Mouse (Mus musculus): Measurements from ENCODE around the gene Actr1b. TPM values are rescaled to one million over a fixed set of nuclear protein-coding genes. Genes with fewer than 3 reads are reported as not detected.
A peak's percentile ranks its signal among the peaks of the same experiment; 100 is the strongest.
"Not testable (repeated sequence)": the region's sequence is repeated elsewhere in the genome, so short reads cannot be mapped to it uniquely, and the experiment has no call there.

Gene Actr1b
- total RNA-seq, 4 experiments from 2014 or later: 136 to 162 (median 142) TPM

- no peak for DNase-seq
These were observed 17.2 kb downstream of the Actr1b start for GRCm38 (mm10) chr1:36697030-36697429.

- no peak for DNase-seq
These were observed 17.8 kb downstream of the Actr1b start for GRCm38 (mm10) chr1:36696411-36696810.

GRCm38 (mm10) chr1:36694871-36695270, 19.4 kb downstream of the Actr1b start:
- DNase-seq: no peak

- DNase-seq: peak; percentile 97
These were observed 22.7 kb downstream of the Actr1b start, which contains the start of gene Cox5b for GRCm38 (mm10) chr1:36691271-36692155. TSS of gene Cox5b (plus strand) at chr1:36691449.

GRCm38 (mm10) chr1:36690671-36691235, 23.5 kb downstream of the Actr1b start:
- DNase-seq: no peak

GRCm38 (mm10) chr1:36683810-36684467, 30.3 kb downstream of the Actr1b start:
- DNase-seq: peak; percentile 61

GRCm38 (mm10) chr1:36682620-36683355, 31.4 kb downstream of the Actr1b start, which contains the start of gene Fam178b:
TSS of gene Fam178b (minus strand) at chr1:36683183.
- no peak for DNase-seq

GRCm38 (mm10) chr1:36680893-36681292, 33.3 kb downstream of the Actr1b start:
- no peak for DNase-seq

GRCm38 (mm10) chr1:36674936-36675335, 39.3 kb downstream of the Actr1b start:
- no peak for DNase-seq

GRCm38 (mm10) chr1:36672648-36673350, 41.4 kb downstream of the Actr1b start:
- no peak for DNase-seq

GRCm38 (mm10) chr1:36671260-36671659, 43.0 kb downstream of the Actr1b start:
- DNase-seq: no peak

- no peak for DNase-seq
These were observed 44.0 kb downstream of the Actr1b start for GRCm38 (mm10) chr1:36670256-36670655.

- DNase-seq: not testable (repeated sequence)
These were observed 46.2 kb downstream of the Actr1b start for GRCm38 (mm10) chr1:36668007-36668406.

- DNase-seq: no peak
These were observed 48.3 kb downstream of the Actr1b start for GRCm38 (mm10) chr1:36665934-36666333.

- no peak for DNase-seq
These were observed 49.0 kb downstream of the Actr1b start for GRCm38 (mm10) chr1:36665165-36665723.

- no peak for DNase-seq
These were observed 49.8 kb downstream of the Actr1b start for GRCm38 (mm10) chr1:36664457-36664856.

GRCm38 (mm10) chr1:36658621-36659399, 55.4 kb downstream of the Actr1b start:
- DNase-seq: no peak

GRCm38 (mm10) chr1:36657658-36658415, 56.4 kb downstream of the Actr1b start:
- no peak for DNase-seq

- no peak for DNase-seq
These were observed 58.0 kb downstream of the Actr1b start for GRCm38 (mm10) chr1:36656233-36656632.

GRCm38 (mm10) chr1:36655039-36655438, 59.2 kb downstream of the Actr1b start:
- no peak for DNase-seq

Measured in adrenal gland, adult 8-10 months (tissue).